12 mouse cellular contexts compared by ENCODE assay signal in the genomic region with DNA sequence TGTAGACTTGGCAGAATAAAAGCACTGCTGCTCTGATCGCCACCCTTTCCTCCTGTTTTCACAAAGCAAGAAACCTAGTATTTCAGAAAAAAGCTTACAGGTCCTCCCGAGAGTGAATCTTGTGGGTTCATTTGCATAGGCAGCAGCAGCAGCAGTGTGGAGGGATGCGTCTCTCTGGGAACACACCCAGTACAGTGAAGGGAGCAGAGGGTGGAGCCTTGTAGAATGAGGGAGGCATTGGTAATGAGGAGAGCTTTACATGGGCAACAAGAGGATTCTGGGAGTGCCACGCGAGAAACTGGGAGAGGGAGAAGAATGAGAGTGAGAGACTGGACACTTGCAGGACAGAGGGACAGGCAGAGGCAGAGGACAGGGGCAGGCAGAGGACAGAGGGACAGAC. TPM values are rescaled to one million over a fixed set of nuclear protein-coding genes. Genes with fewer than 3 reads are reported as not detected.
DNase-seq lines count a peak whose midpoint lies in the region; ATAC-seq and TF ChIP-seq lines count a peak whose summit lies in the region.
"Had no signal": no experiment of that assay in that cellular context is flagged by ENCODE, and none has a peak within 500 bp of the region (broad histone marks: within the 10 kb centered on the region; RNA-seq: fewer than 3 reads in every experiment).

No protein-coding gene starts in this region.

- DNase-seq in frontal cortex, postnatal 36 days (ENCODE audit: low spot score in 2 of 2): peak; percentile 40 to 44
- no peak for DNase-seq in frontal cortex, postnatal 25 days (ENCODE audit: low spot score in 2 of 2)
- DNase-seq in midbrain, postnatal 0 days (ENCODE audit: low spot score): no peak
- DNase-seq in c-Kit-negative CD71-positive TER-119-positive erythroid progenitor cells, embryonic 14.5 days (ENCODE audit: low read depth, low spot score): peak; percentile 30
- no peak for DNase-seq in kidney, postnatal 25 days
- no peak for DNase-seq in thymus, postnatal 0 days (ENCODE audit: low spot score)
- DNase-seq: adrenal gland, postnatal 36 days; kidney, postnatal 36 days had no signal

- ATAC-seq in midbrain, embryonic 12.5 days (ENCODE audit: low FRiP score, low read depth): no peak
- ATAC-seq in midbrain, postnatal 0 days (ENCODE audit: low FRiP score): no peak

- TF ChIP-seq POLR2A in myocyte (IDR thresholded peaks at IDR 0.05; ENCODE audit: insufficient read length, low read depth): no peak

- no peaks in the 10 kb centered on the region for H3K79me2 ChIP-seq in myocyte (ENCODE audit: control insufficient read depth, insufficient read depth)

- TF ChIP-seq CTCF in midbrain, postnatal 0 days (IDR thresholded peaks at IDR 0.05): no peak

- no peak overlapping the region for H3K27ac ChIP-seq in midbrain, embryonic 12.5 days (replicated peaks)
- H3K27ac ChIP-seq in midbrain, postnatal 0 days (ENCODE audit: low read depth, low read length): no peak overlapping the region
- H3K27ac ChIP-seq: embryonic facial prominence, embryonic 10.5 days; limb, embryonic 15.5 days had no signal

- H3K9ac ChIP-seq in midbrain, embryonic 12.5 days (replicated peaks): 0 out of 2 replicates have a peak overlapping the region, but pooled peaks have one; percentile 24
- H3K9ac ChIP-seq in midbrain, postnatal 0 days (replicated peaks; ENCODE audit: low read length, poor library complexity, severe bottlenecking): no peak overlapping the region
- H3K9ac ChIP-seq: limb, embryonic 15.5 days had no signal

- WGBS in midbrain, embryonic 12.5 days: 24% methylated on average over 5 of the region's 5 CpGs
- WGBS in midbrain, postnatal 0 days: 21% methylated on average over 5 of the region's 5 CpGs

- H3K4me1 ChIP-seq in midbrain, embryonic 12.5 days: peaks cover 24% of the 10 kb centered on the region
- peaks cover 5% of the 10 kb centered on the region; the same call in 1 of the 2 replicates for H3K4me1 ChIP-seq in midbrain, postnatal 0 days (ENCODE audit: insufficient read depth, low read length)

- H3K27me3 ChIP-seq in midbrain, embryonic 12.5 days: peaks cover 15% of the 10 kb centered on the region
- H3K27me3 ChIP-seq in midbrain, postnatal 0 days (ENCODE audit: insufficient read depth, low read length): no peaks in the 10 kb centered on the region
- no peaks in the 10 kb centered on the region for H3K27me3 ChIP-seq in myocyte (ENCODE audit: control insufficient read depth, insufficient read depth, insufficient read length)

- no peak overlapping the region for H3ac ChIP-seq in myocyte (ENCODE audit: control insufficient read depth, insufficient read length)

- H3K9me3 ChIP-seq in midbrain, embryonic 12.5 days: no peaks in the 10 kb centered on the region
- H3K9me3 ChIP-seq in midbrain, postnatal 0 days (ENCODE audit: low read length): no peaks in the 10 kb centered on the region
- H3K9me3 ChIP-seq: embryonic facial prominence, embryonic 10.5 days; limb, embryonic 15.5 days had no signal

- H3K36me3 ChIP-seq in midbrain, embryonic 12.5 days: no peaks in the 10 kb centered on the region
- peaks cover 14% of the 10 kb centered on the region; the same call in 1 of the 2 replicates for H3K36me3 ChIP-seq in midbrain, postnatal 0 days (ENCODE audit: insufficient read depth, low read length)
- no peaks in the 10 kb centered on the region for H3K36me3 ChIP-seq in myocyte (ENCODE audit: control insufficient read depth, insufficient read depth)
- H3K36me3 ChIP-seq: embryonic facial prominence, embryonic 10.5 days had no signal

- H3K4me3 ChIP-seq in midbrain, embryonic 12.5 days: no peak overlapping the region
- H3K4me3 ChIP-seq in midbrain, postnatal 0 days (ENCODE audit: low read depth, low read length): no peak overlapping the region
- H3K4me3 ChIP-seq in myocyte: no peak overlapping the region
- H3K4me3 ChIP-seq: embryonic facial prominence, embryonic 10.5 days; limb, embryonic 15.5 days had no signal

- no peak overlapping the region for H3K4me2 ChIP-seq in midbrain, embryonic 12.5 days (replicated peaks)
- H3K4me2 ChIP-seq in midbrain, postnatal 0 days (ENCODE audit: low read depth, low read length, poor library complexity, severe bottlenecking): no peak overlapping the region
- peak overlapping the region; percentile 20 for H3K4me2 ChIP-seq in myocyte (ENCODE audit: low read depth)
- H3K4me2 ChIP-seq: limb, embryonic 15.5 days had no signal

TF ChIP-seq in myocyte, 11 proteins besides CTCF, POLR2A, EP300 and RAD21:
- TF ChIP-seq REST (IDR thresholded peaks at IDR 0.05; ENCODE audit: insufficient read depth, insufficient read length) (no peak), MYOG (IDR thresholded peaks at IDR 0.05; ENCODE audit: control insufficient read depth in 1 of 3, insufficient read depth in 1 of 3, insufficient read length in 2 of 3, low read depth in 2 of 3) (no peak), TCF3 (IDR thresholded peaks at IDR 0.05; ENCODE audit: insufficient read length, low read depth) (no peak), E2F4 (IDR thresholded peaks at IDR 0.05; ENCODE audit: insufficient read depth) (no peak), POLR2AphosphoS2 (IDR thresholded peaks at IDR 0.05; ENCODE audit: insufficient read length, low read depth) (no peak), USF1 (IDR thresholded peaks at IDR 0.05; ENCODE audit: low read depth) (no peak), MYOD1 (IDR thresholded peaks at IDR 0.05; ENCODE audit: control insufficient read depth in 1 of 3, insufficient read length in 2 of 3, low read depth in 2 of 3) (no peak), SRF (IDR thresholded peaks at IDR 0.05; ENCODE audit: control insufficient read depth, insufficient read length, low read depth) (no peak), TCF12 (IDR thresholded peaks at IDR 0.05; ENCODE audit: insufficient read depth, poor library complexity, severe bottlenecking) (no peak), CEBPB (IDR thresholded peaks at IDR 0.05; ENCODE audit: insufficient read depth, poor library complexity, severe bottlenecking) (no peak)

RNA-seq across cellular contexts. Expression of gene Dop1b, which starts 2.7 kb away (rescaled TPM):
- 21.7 and 21.9 TPM in 2 replicates for polyA plus RNA-seq in midbrain, embryonic 12.5 days (2016; fragmentation: Nextera tagmentation; extraction: Ambion mirVana)
- total RNA-seq in midbrain, postnatal 0 days (2014; rRNA removed): 67.6 and 102 TPM in 2 replicates
- 26.1 and 27.8 TPM in 2 replicates for polyA plus RNA-seq in midbrain, postnatal 0 days (2015; fragmentation: Nextera tagmentation; extraction: Ambion mirVana)
- polyA plus RNA-seq in myocyte (2012; fragmentation: generic; extraction: Trizol): 13.4 TPM
- polyA plus RNA-seq in thymus, postnatal 0 days (2015; fragmentation: Nextera tagmentation; extraction: Ambion mirVana): 11.9 and 17.1 TPM in 2 replicates

RNA-seq across cellular contexts. Expression of gene Cbr3, which starts 31.4 kb away (rescaled TPM):
- 0.59 and 0.65 TPM in 2 replicates for polyA plus RNA-seq in midbrain, embryonic 12.5 days (2016; fragmentation: Nextera tagmentation; extraction: Ambion mirVana)
- 4.0 and 7.4 TPM in 2 replicates for total RNA-seq in midbrain, postnatal 0 days (2014; rRNA removed)
- polyA plus RNA-seq in midbrain, postnatal 0 days (2015; fragmentation: Nextera tagmentation; extraction: Ambion mirVana): 3.6 and 5.0 TPM in 2 replicates
- polyA plus RNA-seq in myocyte (2012; fragmentation: generic; extraction: Trizol): 11.5 TPM
- polyA plus RNA-seq in thymus, postnatal 0 days (2015; fragmentation: Nextera tagmentation; extraction: Ambion mirVana): 8.4 and 8.5 TPM in 2 replicates

Comparison
In these comparisons a context has a peak if more than half of its experiments do, and no peak if none do; other contexts are left out.
1. DNase-seq: peak in frontal cortex, postnatal 36 days (2 of 2) and c-Kit-negative CD71-positive TER-119-positive erythroid progenitor cells, embryonic 14.5 days (single experiment); none in frontal cortex, postnatal 25 days (0 of 2), midbrain, postnatal 0 days (single experiment), kidney, postnatal 25 days (0 of 2) and thymus, postnatal 0 days (single experiment).